Mouse (Mus musculus) bone marrow macrophage, adult 2 months (primary cell): Measurements from ENCODE around the gene Lin37.

Experiments
- CTCF ChIP-seq: IDR thresholded peaks from 2 replicates; pipeline ENCODE4 v1.5.1; 2012; ENCODE audit warnings: low read depth, mild to moderate bottlenecking, low read length, moderate library complexity
- POLR2A ChIP-seq: IDR thresholded peaks from 2 replicates; pipeline ENCODE4 v1.6.1; 2012; ENCODE audit warnings: mild to moderate bottlenecking, low read depth, low read length, borderline replicate concordance

GRCm38 (mm10) chr7:30604424-30604823, 44.8 kb upstream of the Lin37 start:
- TF ChIP-seq CTCF: no peak
- no peak for TF ChIP-seq POLR2A
